Mouse (Mus musculus): ENCODE results near the gene Fgfr2. TPM values are rescaled to one million over a fixed set of nuclear protein-coding genes. Genes with fewer than 3 reads are reported as not detected.

Gene Fgfr2
- polyA plus RNA-seq, 1 experiment, result 52.3 TPM

DNA sequence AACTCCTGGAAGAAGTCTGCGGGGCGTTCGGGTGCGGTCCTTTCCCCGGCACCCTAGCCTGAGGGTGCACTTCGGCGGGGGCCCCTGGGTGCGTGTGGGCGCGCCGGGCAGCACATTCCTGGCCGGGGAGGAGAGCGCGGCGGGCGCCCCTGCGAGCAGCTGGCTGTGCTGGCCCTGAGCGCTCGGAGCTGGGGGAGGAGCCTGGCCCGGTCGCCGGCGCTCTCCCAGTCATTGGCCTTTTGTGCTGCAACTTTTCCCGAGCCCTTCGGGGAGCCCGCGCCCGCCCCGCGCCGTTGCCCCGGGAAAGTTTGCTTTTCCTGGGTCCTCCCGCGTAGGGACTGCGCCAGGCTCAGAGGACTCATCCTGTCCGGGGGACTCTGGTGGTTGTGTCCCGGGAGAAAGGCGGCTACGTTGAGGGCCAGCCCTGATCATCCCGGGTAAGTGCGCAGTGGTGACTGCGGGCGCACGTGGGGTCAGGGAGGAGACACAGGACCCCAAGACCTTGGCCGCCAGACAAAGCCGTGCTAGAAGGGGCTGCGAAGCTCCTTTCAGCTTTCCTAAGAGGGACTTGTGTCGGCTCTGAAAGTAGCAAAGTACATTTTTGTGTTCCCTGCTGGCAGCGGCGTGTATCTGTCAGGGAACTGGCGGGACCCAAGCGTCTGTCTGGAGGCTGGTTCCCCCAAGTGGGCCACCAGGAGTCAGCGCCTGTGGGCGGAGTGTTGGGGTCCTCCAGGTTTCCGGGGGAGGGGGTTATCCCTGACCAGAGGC is 2477.0 kb downstream of the Fgfr2 start:
- peak; percentile 72 for DNase-seq (ENCODE audit: low read depth)
- TF ChIP-seq CTCF (IDR thresholded peaks at IDR 0.05; ENCODE audit: borderline replicate concordance, extremely low read depth, insufficient read depth, insufficient read length) (peak; percentile 31; the same call in 1 of the 2 replicates), POLR2A (IDR thresholded peaks at IDR 0.05; ENCODE audit: borderline replicate concordance, extremely low read depth, insufficient read depth, insufficient read length, poor library complexity, severe bottlenecking) (no peak)

DNA sequence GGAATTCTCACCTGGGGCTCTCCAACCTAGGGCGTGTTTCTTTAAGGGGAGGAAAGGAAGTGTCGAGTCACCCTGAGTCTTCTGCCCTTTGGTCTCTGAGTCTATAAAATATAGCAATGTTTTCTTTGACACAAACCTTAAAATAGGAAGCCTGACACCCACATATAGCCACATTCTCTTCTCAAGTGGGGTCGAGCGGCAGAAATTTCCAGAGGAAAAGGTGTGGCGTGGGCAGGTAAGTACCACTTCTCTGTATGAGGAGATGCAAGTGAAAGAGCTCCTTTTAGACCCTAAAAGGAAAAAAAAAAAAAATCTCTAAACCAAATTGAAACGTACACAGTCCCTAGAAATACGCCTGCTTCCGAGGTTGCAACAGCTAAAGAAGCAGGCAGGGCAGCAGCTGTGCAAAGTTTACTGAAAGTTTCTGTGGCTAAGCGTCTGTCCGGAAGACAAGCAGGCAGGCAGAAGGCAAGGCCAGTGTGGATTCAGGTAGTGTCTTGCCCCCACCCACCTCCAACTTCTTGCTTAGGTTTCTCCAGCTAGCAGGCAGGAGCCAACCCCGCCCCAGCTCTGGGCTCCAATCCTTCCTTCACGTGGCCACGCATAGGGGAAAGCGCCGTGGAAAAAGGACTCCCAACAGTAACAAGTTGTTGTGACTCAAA is 2477.7 kb downstream of the Fgfr2 start:
- TF ChIP-seq CTCF (IDR thresholded peaks at IDR 0.05; ENCODE audit: borderline replicate concordance, extremely low read depth, insufficient read depth, insufficient read length), result no peak
- no peak for TF ChIP-seq POLR2A (IDR thresholded peaks at IDR 0.05; ENCODE audit: borderline replicate concordance, extremely low read depth, insufficient read depth, insufficient read length, poor library complexity, severe bottlenecking)
- DNase-seq (ENCODE audit: low read depth), result no peak

DNA sequence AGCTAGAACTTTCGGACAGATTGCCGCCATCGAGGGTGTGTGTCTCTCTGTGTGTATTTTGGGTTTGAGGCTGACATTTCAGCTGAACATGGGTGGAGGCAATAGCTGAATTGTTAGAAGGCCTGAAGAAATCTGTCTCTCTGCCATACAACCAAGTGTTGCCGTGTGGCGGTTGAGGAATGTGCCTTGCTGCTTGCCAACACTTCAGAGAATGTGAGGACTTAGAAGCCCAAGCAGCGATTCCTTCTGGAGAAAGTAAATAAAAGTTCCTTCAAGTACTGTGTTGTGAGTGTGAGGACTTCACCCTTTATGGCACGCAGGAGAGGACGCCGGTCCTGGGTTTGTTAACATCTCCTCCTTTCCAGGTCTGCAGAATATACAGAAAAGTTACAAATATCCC is 2482.5 kb downstream of the Fgfr2 start:
- DNase-seq (ENCODE audit: low read depth), result peak; percentile 24
- TF ChIP-seq CTCF (IDR thresholded peaks at IDR 0.05; ENCODE audit: borderline replicate concordance, extremely low read depth, insufficient read depth, insufficient read length) (no peak), POLR2A (IDR thresholded peaks at IDR 0.05; ENCODE audit: borderline replicate concordance, extremely low read depth, insufficient read depth, insufficient read length, poor library complexity, severe bottlenecking) (no peak)

DNA sequence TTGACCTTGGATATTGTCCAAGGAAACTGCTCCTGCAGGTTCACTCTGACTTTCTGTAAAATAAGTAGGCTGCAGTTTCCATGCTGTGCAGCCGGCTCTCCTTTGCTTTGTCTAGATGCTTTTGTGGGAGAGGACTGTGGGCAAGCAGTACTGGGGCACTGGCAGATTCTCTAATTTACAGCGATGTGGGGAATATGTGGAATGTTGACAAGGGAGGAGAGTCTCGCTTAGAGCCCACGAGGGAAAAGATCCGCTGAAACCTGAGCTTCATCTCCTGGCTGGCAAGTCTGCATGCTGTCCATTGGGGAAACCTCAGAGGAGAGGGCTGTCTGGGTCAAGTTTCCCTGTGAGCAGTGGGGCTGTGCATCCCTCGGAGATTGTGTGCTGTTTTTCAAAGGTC is 2485.3 kb downstream of the Fgfr2 start:
- TF ChIP-seq POLR2A (IDR thresholded peaks at IDR 0.05; ENCODE audit: borderline replicate concordance, extremely low read depth, insufficient read depth, insufficient read length, poor library complexity, severe bottlenecking) (no peak), CTCF (IDR thresholded peaks at IDR 0.05; ENCODE audit: borderline replicate concordance, extremely low read depth, insufficient read depth, insufficient read length) (no peak)
- no peak for DNase-seq (ENCODE audit: low read depth)

DNA sequence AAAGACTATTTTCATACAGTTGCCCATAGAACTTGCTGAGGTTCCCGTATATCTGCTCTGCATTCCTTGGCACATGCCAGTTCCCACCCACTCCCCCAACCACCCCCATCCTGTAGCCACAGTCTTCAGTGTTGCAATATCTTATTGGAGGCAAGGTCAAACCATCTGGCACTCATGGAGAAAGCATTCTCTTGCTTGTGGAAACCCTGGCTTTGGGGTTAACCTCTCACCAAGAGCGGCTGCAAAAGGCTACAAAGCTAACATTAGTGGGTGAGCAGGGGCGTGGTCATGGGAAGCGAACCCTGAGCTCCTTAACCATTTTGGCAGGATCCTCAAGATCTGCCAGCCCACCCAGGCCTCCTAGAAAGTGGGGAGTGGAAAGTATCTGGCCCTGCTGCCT is 2486.2 kb downstream of the Fgfr2 start:
- no peak for TF ChIP-seq POLR2A (IDR thresholded peaks at IDR 0.05; ENCODE audit: borderline replicate concordance, extremely low read depth, insufficient read depth, insufficient read length, poor library complexity, severe bottlenecking)
- TF ChIP-seq CTCF (IDR thresholded peaks at IDR 0.05; ENCODE audit: borderline replicate concordance, extremely low read depth, insufficient read depth, insufficient read length), result no peak
- DNase-seq (ENCODE audit: low read depth), result no peak

DNA sequence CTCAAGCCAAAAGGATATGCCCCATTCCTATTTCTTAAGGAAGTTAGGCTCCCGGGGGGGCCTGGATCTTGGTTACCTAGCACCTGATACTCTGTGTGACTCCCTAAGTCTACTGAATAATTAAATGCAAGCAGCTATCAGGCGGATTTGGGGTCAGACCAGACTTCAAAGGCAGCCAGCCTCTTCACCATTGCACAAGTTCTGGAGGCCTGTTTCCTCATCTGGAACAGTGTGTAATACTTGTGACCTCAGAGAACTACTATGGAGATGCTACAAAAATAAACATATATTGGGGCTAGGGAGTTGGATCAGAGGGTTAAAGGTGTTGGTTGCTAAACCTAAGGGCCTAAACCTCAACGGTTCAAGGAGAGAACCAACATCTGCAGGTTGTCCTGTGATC is 2486.9 kb downstream of the Fgfr2 start:
- no peak for DNase-seq (ENCODE audit: low read depth)
- TF ChIP-seq CTCF (IDR thresholded peaks at IDR 0.05; ENCODE audit: borderline replicate concordance, extremely low read depth, insufficient read depth, insufficient read length) (no peak), POLR2A (IDR thresholded peaks at IDR 0.05; ENCODE audit: borderline replicate concordance, extremely low read depth, insufficient read depth, insufficient read length, poor library complexity, severe bottlenecking) (no peak)

DNA sequence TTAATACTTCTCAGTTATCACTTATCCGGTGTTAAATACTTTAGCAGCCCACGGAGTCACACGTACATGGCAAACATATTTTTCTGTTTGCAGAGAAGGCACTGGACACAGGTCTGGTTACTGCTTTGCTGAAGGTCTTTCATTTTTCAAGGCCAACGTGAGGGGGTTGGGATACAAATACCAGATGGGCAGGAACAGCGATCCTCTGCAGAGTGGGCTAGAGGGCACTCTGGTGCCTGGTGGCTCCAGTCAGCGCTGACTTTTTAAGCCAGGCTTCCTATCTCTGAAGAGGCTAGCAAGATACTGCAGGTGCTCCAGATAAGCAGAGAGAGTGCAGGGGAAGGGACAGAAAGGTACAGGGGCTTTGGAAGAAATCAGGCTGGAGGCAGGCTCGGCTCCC is 2487.9 kb downstream of the Fgfr2 start:
- DNase-seq (ENCODE audit: low read depth), result no peak

DNA sequence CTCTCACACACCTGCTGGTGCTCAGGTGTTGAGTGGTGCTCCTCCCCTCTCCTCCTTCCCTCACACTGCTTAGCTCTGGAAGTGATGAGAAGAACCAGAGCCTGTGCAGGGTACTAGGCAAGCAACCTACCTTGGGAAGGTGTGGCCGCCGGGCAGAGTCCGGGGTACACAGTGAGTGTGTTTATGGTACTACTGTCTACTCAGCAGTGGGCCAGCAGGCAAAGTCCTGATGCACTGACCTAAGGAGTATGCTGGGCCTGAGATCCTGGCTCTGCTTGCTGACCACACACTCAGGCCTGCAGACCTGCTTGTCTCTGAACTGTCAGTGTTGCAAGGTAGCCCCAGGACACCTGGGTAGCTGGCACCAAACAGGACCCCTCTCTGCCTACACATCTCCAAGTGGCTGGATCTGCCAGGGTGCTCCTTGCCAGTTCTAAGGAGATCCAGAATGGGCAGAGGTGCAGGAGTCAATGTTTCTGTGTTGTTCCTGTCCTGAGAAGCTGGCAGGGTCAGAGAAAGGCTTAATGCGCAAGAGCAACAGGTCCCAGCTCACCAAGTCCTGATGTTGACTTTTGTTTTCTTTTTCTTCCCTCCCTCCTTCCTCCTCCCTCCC is 2488.8 kb downstream of the Fgfr2 start:
- no peak for TF ChIP-seq POLR2A (IDR thresholded peaks at IDR 0.05; ENCODE audit: borderline replicate concordance, extremely low read depth, insufficient read depth, insufficient read length, poor library complexity, severe bottlenecking)
- no peak for TF ChIP-seq CTCF (IDR thresholded peaks at IDR 0.05; ENCODE audit: borderline replicate concordance, extremely low read depth, insufficient read depth, insufficient read length)
- DNase-seq (ENCODE audit: low read depth), result no peak

More for the DNA sequence above, 2487.9 kb downstream of the Fgfr2 start:
- TF ChIP-seq CTCF (IDR thresholded peaks at IDR 0.05; ENCODE audit: borderline replicate concordance, extremely low read depth, insufficient read depth, insufficient read length) (no peak), POLR2A (IDR thresholded peaks at IDR 0.05; ENCODE audit: borderline replicate concordance, extremely low read depth, insufficient read depth, insufficient read length, poor library complexity, severe bottlenecking) (no peak)

DNA sequence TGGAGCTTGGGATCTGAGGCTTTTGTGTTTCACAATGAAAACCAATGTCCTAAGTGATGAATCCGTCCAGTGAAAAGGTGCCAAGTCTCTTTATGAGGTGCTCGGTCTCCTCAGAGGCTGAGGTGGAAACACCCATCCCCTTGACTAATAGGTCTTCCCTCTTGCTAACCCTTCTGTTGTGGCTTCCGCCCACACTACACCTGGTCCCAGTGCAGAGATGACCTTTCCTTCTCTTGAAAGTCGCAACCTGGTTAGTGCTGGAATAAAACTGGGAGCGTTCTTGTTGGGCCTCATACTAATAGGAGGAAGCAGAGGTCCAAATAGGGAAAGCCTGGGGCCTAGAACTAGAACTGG is 2490.8 kb downstream of the Fgfr2 start:
- DNase-seq (ENCODE audit: low read depth), result no peak
- TF ChIP-seq CTCF (IDR thresholded peaks at IDR 0.05; ENCODE audit: borderline replicate concordance, extremely low read depth, insufficient read depth, insufficient read length) (no peak), POLR2A (IDR thresholded peaks at IDR 0.05; ENCODE audit: borderline replicate concordance, extremely low read depth, insufficient read depth, insufficient read length, poor library complexity, severe bottlenecking) (no peak)

DNA sequence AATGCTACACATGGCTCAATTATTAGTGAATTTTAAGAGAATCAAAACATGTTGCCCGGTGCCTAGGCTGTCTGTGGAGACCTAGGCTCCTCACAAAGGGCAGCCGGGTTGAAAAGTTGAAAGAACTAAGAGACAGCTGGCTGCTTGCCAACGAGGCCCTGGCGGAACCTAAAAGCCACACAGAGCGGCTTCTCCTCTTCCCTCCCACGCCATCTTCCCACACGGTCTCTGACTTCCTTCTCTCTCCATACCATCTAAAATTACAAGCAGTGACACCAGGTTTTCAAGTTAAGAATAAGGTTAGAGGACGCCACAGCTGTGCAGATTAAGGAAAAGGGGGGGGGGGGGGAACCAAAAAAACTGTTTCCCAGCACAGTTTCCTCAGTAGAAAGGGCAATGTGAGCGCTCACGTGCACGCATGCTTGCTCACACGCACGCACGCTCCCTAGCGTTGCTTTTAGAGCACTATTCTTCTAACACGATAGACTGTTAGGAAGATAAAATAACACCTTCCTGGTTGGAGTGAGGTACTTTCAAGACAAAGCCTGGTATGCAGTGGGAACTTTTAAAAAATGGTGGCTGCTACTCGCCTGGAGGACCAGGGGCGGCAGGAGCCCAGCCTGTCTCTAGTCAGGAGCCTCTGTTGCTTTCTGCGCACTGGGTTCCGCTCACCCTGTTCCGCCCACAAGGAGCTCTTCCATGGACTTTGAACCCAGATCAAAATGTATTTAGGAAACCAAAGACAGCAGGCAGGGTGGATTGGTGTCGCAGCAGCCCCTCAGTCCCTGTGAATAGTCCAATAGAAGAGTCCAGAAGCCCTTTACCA is 2491.4 kb downstream of the Fgfr2 start:
- no peak for TF ChIP-seq CTCF (IDR thresholded peaks at IDR 0.05; ENCODE audit: borderline replicate concordance, extremely low read depth, insufficient read depth, insufficient read length)
- TF ChIP-seq POLR2A (IDR thresholded peaks at IDR 0.05; ENCODE audit: borderline replicate concordance, extremely low read depth, insufficient read depth, insufficient read length, poor library complexity, severe bottlenecking), result no peak
- peak; percentile 53 for DNase-seq (ENCODE audit: low read depth)

DNA sequence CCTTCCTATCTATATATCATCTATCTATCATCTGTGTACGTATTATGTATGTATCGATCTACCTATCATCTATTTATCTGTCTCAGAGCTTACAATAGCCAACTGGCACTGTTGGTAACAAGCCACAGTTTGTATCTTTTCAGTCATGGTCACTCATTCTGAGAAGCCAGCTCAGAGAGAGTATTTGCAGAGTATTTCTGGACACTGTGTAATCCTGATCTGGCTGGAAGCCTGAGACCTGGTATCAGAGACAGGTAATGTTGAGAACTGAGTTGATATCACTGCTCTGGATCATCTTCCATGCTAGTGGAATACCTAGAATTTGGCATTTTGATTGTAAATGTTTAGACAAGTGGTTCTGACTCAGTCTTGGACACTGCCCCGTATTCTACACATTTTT is 2492.2 kb downstream of the Fgfr2 start:
- DNase-seq (ENCODE audit: low read depth), result no peak
- TF ChIP-seq POLR2A (IDR thresholded peaks at IDR 0.05; ENCODE audit: borderline replicate concordance, extremely low read depth, insufficient read depth, insufficient read length, poor library complexity, severe bottlenecking), result no peak
- TF ChIP-seq CTCF (IDR thresholded peaks at IDR 0.05; ENCODE audit: borderline replicate concordance, extremely low read depth, insufficient read depth, insufficient read length), result no peak

Measured in brain, embryonic 14.5 days (tissue).